Mouse (Mus musculus): ENCODE measurements around the gene Mrgprx1.

DNA sequence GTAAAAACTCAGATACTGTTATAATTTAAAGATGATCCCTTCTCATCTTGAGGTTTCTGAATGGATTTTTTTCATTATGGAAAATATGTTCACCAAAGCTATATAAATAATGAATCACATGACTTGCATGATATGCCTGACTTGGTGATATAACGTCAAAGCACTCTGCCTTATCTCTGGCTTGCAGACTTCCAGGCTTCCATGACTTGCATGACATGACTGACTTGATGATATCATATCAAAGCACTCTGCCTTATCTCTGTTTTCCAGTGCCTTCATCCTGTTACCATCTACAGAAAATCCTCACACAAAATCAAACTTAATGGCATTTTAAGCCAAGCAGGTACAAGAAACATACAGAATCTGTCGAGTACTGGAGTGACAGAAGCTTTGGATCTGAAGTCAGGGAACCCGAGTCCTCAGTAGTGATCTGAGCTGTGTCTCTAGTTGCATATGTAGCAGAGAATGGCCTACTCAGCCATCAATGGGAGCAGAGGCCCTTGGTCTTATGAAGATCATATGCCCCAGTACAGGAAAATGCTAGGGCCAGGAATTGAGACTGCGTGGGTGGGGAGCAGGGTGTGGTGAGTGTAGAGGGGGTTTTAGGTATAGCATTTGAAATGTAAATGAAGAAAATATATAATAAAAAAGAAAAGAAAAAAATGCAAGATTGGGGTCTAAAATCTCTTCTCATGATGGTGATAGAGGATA lies 19.2 kb upstream of the Mrgprx1 start:
- no peak for TF ChIP-seq CTCF (IDR thresholded peaks at IDR 0.05; ENCODE audit: low read depth)
- TF ChIP-seq EP300 (optimal IDR thresholded peaks at IDR 0.05), result no peak
